Mouse (Mus musculus) liver, postnatal 0 days (tissue): ENCODE results near the gene Dcun1d1. TPM values are rescaled to one million over a fixed set of nuclear protein-coding genes. Genes with fewer than 3 reads are reported as not detected.

Experiments
- ATAC-seq: fragments of 200-750 bp; cut with Nextera tagmentation; 2 replicates; pipeline ENCODE4 v1.8.0; 2017; ENCODE audit warnings: mild to moderate bottlenecking, moderate library complexity
- DNase-seq: peaks from one replicate; pipeline ENCODE4 v3.0.0-alpha.2; 2016
- H3K27ac ChIP-seq: fragments of 300-500 bp; sonication (generic); 2 replicates; pipeline ENCODE4 v1.5.1; 2014; ENCODE audit warnings: antibody characterized with exemption, moderate library complexity, mild to moderate bottlenecking, low read depth
- H3K27me3 ChIP-seq: fragments of 300-500 bp; sonication (generic); 2 replicates; pipeline ENCODE4 v1.6.1; 2014; ENCODE audit warnings: low read length, control low read depth, mixed read lengths; ENCODE audit not compliant: insufficient read depth
- H3K36me3 ChIP-seq: fragments of 300-500 bp; sonication (generic); replicated peaks from 2 replicates; pipeline ENCODE4 v1.6.1; 2014; ENCODE audit warnings: mild to moderate bottlenecking, control low read depth, low read length, moderate library complexity, mixed read lengths; ENCODE audit not compliant: insufficient read depth
- H3K4me1 ChIP-seq: fragments of 300-500 bp; sonication (generic); 2 replicates; pipeline ENCODE4 v1.6.1; 2014; ENCODE audit warnings: antibody characterized with exemption, mild to moderate bottlenecking, control low read depth; ENCODE audit not compliant: insufficient read depth
- H3K4me2 ChIP-seq: fragments of 300-500 bp; sonication (generic); 2 replicates; pipeline ENCODE4 v1.6.1; 2014; ENCODE audit warnings: low read depth, mild to moderate bottlenecking, low read length, moderate library complexity, mixed read lengths
- H3K4me3 ChIP-seq: fragments of 300-500 bp; sonication (generic); 2 replicates; pipeline ENCODE4 v1.5.1; 2014; ENCODE audit warnings: low read depth, low read length
- H3K9ac ChIP-seq: fragments of 300-500 bp; sonication (generic); replicated peaks from 2 replicates; pipeline ENCODE4 v1.6.1; 2014; ENCODE audit warnings: mild to moderate bottlenecking, moderate library complexity
- H3K9me3 ChIP-seq: fragments of 300-500 bp; sonication (generic); 2 replicates; pipeline ENCODE4 v1.6.1; 2016; ENCODE audit warnings: mild to moderate bottlenecking, control low read depth, low read length, mixed read lengths
- CTCF ChIP-seq: sonication (generic); IDR thresholded peaks from 2 replicates; pipeline ENCODE4 v1.5.1; 2016; ENCODE audit warnings: antibody characterized with exemption, low read depth
- EP300 ChIP-seq: IDR thresholded peaks from 2 replicates; pipeline ENCODE4 v1.6.1; 2016; ENCODE audit warnings: antibody characterized with exemption, low read depth, mild to moderate bottlenecking
- WGBS: fragments of 180-500 bp; shearing (Covaris S2); extraction: QIAGEN DNeasy Blood & Tissue Kit; methylation state at CpG from one replicate; pipeline ENCODE4 v1.1.7; 2014; ENCODE audit not compliant: insufficient replicate concordance; 5-methylcytosine and 5-hydroxymethylcytosine counted together
- polyA plus RNA-seq: library from polyadenylated mRNA; unstranded; fragments of >200 nt; fragmentation: Nextera tagmentation; extraction: Ambion mirVana; gene quantifications from 2 replicates; pipeline ENCODE4 v1.2.1, GENCODE M21; 2015

Gene Dcun1d1
- polyA plus RNA-seq, 1 experiment from 2014 or later: 77.0 TPM

DNA sequence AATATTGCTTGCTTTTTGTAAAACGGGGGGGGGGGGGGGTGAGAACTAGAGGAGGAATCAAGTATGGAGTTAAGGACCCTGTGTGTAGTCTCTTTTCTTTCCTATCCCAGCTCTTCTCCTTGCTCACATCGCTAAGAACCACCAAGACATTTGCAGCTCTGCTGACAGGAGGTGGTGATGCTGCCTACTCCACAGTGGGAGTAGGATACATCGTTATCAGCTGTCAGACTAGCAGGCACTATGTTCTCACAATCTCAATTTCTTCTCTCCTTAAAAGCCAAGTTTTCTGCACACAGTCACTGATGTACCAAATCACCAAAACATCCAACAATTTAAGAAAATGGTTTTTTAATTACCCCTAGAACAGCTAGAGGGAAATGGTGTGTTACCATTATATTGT lies 7.8 kb downstream of the Dcun1d1 start:
- no peak for TF ChIP-seq EP300
- no peak for TF ChIP-seq CTCF
- Histone ChIP-seq H3K9me3 (no peaks in the 10 kb centered on the region), H3K4me2 (peak overlapping the region; percentile 47), H3K27me3 (no peaks in the 10 kb centered on the region), H3K9ac (no peak overlapping the region), H3K27ac (0 out of 2 replicates have a peak overlapping the region, but pooled peaks have one; percentile 2), H3K4me1 (peaks cover 36% of the 10 kb centered on the region), H3K4me3 (no peak overlapping the region), H3K36me3 (0 out of 2 replicates have a peak, but pooled peaks cover 2% of the 10 kb centered on the region)
- ATAC-seq: no peak
- 34% methylated on average over 3 of the region's 3 CpGs for WGBS
- DNase-seq: no peak

DNA sequence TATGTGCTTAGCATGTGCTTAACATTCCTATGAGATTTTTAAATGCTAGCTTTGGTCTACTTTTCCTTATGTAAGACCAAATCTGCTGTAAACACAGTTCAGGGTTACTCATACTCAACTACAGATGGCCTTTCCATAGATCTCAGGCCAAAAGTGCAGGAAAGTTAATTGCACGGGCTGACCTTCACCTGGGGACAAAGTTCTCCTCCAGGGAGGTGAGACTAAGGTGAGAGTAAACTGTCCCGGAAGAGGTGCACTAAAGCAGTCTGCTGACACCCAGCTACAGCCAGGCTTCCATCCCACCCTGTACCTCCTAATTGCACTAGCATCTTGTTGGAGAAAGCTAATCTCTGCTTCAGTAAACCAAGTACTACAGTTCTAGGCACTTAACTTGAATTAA lies 11.4 kb downstream of the Dcun1d1 start:
- Histone ChIP-seq H3K4me1 (peaks cover 50% of the 10 kb centered on the region), H3K36me3 (0 out of 2 replicates have a peak, but pooled peaks cover 2% of the 10 kb centered on the region), H3K9me3 (no peaks in the 10 kb centered on the region), H3K27ac (peak overlapping the region; percentile 45; the same call in 1 of the 2 replicates), H3K27me3 (no peaks in the 10 kb centered on the region), H3K9ac (no peak overlapping the region), H3K4me3 (no peak overlapping the region), H3K4me2 (no peak overlapping the region)
- peak; percentile 27 for DNase-seq
- TF ChIP-seq EP300: no peak
- TF ChIP-seq CTCF: no peak
- ATAC-seq: peak; percentile 20
- WGBS: 66% methylated on average over 2 of the region's 2 CpGs

DNA sequence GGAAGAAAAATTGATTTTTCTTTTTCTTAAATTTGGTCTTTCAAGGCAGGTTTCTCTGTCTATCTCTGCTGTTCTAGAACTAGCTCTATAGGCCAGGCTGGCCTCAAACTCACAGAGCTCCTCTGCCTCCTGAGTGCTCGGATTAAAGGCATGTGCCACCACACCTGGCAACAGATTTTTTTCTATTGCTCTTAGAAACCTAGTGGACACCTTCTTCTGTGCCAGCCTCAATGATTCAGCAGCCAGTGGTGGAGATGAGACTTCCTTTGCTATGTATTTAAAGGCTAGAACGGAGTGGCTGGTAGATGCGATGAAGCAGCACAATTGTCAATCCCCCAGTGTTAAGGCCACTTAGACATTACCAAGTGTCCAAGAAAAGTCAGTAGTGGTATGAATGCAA lies 13.2 kb downstream of the Dcun1d1 start:
- peak overlapping the region; percentile 94 for H3K27ac ChIP-seq
- H3K4me2 ChIP-seq: peak overlapping the region; percentile 63
- WGBS: 46% methylated on average over 3 of the region's 3 CpGs

DNA sequence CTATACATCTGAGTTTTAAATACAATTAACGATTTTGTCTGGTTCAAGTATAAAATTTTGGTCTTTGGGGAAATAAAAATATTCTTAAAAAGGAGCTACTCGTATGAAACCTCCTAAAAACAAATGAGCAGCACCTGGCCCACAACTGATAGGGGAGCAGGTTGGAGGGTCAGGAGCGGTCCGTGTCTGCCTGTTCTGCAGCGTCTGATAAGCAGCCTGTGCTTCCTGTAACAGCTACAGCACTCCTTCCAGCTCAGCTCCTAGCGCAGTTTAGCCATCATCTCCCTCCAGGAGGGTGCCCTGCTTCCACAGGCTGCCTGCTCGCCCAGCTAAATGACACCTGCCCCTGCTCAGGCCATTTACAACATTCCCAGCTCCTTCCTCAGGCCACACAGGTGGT lies 13.8 kb downstream of the Dcun1d1 start:
- peaks cover 10% of the 10 kb centered on the region for H3K36me3 ChIP-seq
- TF ChIP-seq CTCF: no peak
- peak; percentile 95 for TF ChIP-seq EP300
- peak overlapping the region; percentile 63 for H3K4me2 ChIP-seq
- peak overlapping the region; percentile 94 for H3K27ac ChIP-seq
- DNase-seq (peak; percentile 69), ATAC-seq (peak; percentile 98)
- WGBS: 20% methylated on average over 7 of the region's 7 CpGs
- peak overlapping the region; percentile 68; the same call in 1 of the 2 replicates for H3K9ac ChIP-seq
- no peaks in the 10 kb centered on the region for H3K9me3 ChIP-seq
- H3K4me1 ChIP-seq: peaks cover 41% of the 10 kb centered on the region
- no peaks in the 10 kb centered on the region for H3K27me3 ChIP-seq
- H3K4me3 ChIP-seq: 0 out of 2 replicates have a peak overlapping the region, but pooled peaks have one; percentile 9

More for the DNA sequence above, 13.2 kb downstream of the Dcun1d1 start:
- peak; percentile 82 for ATAC-seq
- H3K27me3 ChIP-seq: no peaks in the 10 kb centered on the region
- peaks cover 9% of the 10 kb centered on the region; the same call in 1 of the 2 replicates for H3K36me3 ChIP-seq
- TF ChIP-seq EP300: no peak
- no peak for TF ChIP-seq CTCF
- 0 out of 2 replicates have a peak overlapping the region, but pooled peaks have one; percentile 9 for H3K4me3 ChIP-seq
- peak overlapping the region; percentile 42 for H3K9ac ChIP-seq
- peak; percentile 40 for DNase-seq
- H3K4me1 ChIP-seq: peaks cover 46% of the 10 kb centered on the region
- no peaks in the 10 kb centered on the region for H3K9me3 ChIP-seq

DNA sequence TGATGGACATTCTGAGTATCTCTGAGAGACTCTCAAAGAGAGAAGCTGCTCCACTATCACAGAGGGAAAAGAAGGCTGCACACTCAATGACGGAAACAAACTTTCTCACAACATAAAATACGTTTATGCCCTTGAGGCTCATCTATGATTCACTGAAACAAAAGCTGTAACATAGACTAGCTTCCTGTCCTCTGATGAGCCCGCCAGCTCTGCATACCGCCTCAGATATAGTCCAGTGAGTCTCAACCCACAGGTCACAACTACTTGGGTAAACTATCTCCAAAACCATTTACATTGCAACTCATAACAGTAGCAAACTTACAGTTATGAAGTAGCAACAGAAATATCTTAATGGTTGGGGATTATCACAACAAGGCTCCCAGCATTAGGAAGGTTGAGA lies 14.7 kb downstream of the Dcun1d1 start:
- Histone ChIP-seq H3K9me3 (no peaks in the 10 kb centered on the region), H3K36me3 (peaks cover 18% of the 10 kb centered on the region), H3K27me3 (no peaks in the 10 kb centered on the region), H3K9ac (peak overlapping the region; percentile 68; the same call in 1 of the 2 replicates), H3K4me1 (peaks cover 40% of the 10 kb centered on the region), H3K4me2 (peak overlapping the region; percentile 63; the same call in 1 of the 2 replicates), H3K4me3 (no peak overlapping the region), H3K27ac (peak overlapping the region; percentile 94)
- TF ChIP-seq CTCF (no peak), EP300 (no peak)
- WGBS: 47% methylated on average over 4 of the region's 4 CpGs
- no peak for DNase-seq
- no peak for ATAC-seq

DNA sequence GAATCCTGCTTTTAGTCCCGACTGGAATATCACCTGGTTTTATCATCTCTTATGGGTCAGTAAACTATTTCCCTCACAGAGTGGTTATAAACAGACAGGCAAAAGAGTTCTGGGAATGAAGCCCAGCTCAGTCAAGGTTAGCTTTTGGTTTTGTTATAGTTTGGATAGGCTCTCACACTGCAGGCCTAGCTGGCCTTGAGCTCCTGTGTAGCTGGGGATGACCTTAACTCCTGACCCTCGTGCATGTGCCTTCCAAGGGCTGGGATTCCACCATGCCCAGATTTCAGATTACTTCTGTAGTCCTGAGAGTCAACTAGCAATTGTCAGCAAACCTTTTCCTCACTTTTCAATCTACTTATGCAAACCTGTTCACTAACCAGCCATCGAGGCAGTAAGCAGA lies 19.0 kb downstream of the Dcun1d1 start:
- peaks cover 28% of the 10 kb centered on the region for H3K36me3 ChIP-seq
- H3K4me1 ChIP-seq: peaks cover 16% of the 10 kb centered on the region
- no peak overlapping the region for H3K27ac ChIP-seq
- H3K9ac ChIP-seq: no peak overlapping the region
- DNase-seq (no peak), ATAC-seq (no peak)
- TF ChIP-seq EP300 (no peak), CTCF (no peak)
- H3K4me2 ChIP-seq: no peak overlapping the region
- WGBS: 63% methylated on average over 3 of the region's 3 CpGs
- no peaks in the 10 kb centered on the region for H3K9me3 ChIP-seq
- no peak overlapping the region for H3K4me3 ChIP-seq
- no peaks in the 10 kb centered on the region for H3K27me3 ChIP-seq
